Mouse (Mus musculus): ENCODE results near the gene Mrps35. TPM values are rescaled to one million over a fixed set of nuclear protein-coding genes. Genes with fewer than 3 reads are reported as not detected.

Mrps35 gene
- polyA plus RNA-seq, 1 experiment from 2014 or later, result 134 TPM

DNA sequence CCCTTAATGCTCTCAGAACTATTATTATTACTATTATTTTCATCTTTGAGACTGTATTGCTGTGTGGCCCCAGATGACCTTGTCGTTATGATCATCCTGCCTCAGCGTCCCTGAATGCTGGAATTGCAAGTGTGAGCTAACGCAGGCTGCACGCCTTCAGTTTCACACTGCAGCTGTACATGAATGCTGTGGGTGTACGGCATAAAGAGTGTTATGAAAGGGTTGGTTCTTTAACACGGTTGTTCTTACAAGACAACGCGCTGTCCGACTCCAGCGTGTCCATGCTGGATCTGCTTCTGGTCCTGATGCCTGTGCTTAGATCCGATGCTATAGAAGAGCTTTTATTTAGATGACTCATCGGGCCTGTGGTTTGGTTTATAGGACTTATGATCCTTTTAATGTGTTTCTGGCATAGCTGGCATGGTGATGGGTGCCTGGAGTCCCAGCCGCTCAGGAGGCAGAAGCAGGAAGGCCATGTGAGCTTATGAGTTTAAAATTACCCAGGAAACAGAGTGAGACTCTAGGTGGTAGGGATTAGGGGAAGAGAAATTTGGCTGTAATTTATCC lies 6.8 kb downstream of the Mrps35 start:
- 96% methylated on average over 13 of the region's 13 CpGs for WGBS
- no peak for DNase-seq (ENCODE audit: extremely low spot score, low spot score)
- H3K9me3 ChIP-seq, result no peaks in the 10 kb centered on the region
- peaks cover 3% of the 10 kb centered on the region for H3K4me1 ChIP-seq
- H3K27ac ChIP-seq, result no peak overlapping the region
- no peaks in the 10 kb centered on the region for H3K27me3 ChIP-seq (ENCODE audit: poor library complexity, severe bottlenecking)
- peaks cover 83% of the 10 kb centered on the region for H3K36me3 ChIP-seq (replicated peaks)
- no peak overlapping the region for H3K4me3 ChIP-seq

DNA sequence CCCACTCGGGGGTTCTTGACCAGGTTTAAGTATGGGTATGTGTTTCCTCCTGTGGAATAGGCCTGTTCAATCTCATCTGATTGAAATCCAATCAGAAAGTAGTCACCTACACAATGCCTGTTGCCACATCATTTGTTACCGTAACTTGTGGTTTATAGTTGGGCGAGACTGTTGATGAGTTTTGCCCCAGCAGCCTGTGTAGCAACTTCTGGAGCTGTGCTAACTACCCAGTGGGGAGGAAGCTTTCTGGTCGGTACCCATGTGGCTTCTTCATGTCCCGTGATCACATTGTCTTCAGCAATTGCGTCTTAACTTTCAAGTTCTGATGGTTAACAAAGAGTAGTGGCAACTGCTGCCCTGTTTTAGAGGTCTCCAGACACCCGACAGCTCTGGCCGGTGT lies 9.1 kb downstream of the Mrps35 start:
- Histone ChIP-seq H3K4me1 (no peaks in the 10 kb centered on the region), H3K27me3 (ENCODE audit: poor library complexity, severe bottlenecking) (no peaks in the 10 kb centered on the region), H3K4me3 (no peak overlapping the region), H3K9me3 (no peaks in the 10 kb centered on the region), H3K27ac (no peak overlapping the region), H3K36me3 (replicated peaks) (peaks cover 100% of the 10 kb centered on the region)
- WGBS, result 96% methylated on average over 8 of the region's 8 CpGs
- DNase-seq (ENCODE audit: extremely low spot score, low spot score), result no peak

DNA sequence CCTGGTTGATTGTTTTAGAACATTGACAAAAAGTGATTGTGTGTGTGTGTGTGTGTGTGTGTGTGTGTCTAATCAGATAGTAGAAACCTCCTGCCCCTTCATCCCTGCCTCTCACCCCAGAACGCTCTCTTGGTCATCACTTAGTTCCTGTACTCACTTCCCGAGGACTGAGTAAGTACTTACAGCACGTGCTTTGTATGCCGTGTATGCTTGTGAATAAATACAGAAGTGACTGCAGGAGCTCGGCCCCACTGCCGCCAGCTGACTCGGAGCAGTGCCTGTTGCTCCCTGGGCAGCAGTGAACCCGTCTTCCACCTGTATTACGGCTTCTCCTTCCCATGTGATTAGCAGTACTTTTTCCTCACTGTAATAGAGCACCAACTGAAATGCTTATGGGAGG lies 9.9 kb downstream of the Mrps35 start:
- Histone ChIP-seq H3K27me3 (ENCODE audit: poor library complexity, severe bottlenecking) (no peaks in the 10 kb centered on the region), H3K27ac (no peak overlapping the region), H3K4me3 (no peak overlapping the region), H3K4me1 (no peaks in the 10 kb centered on the region), H3K9me3 (no peaks in the 10 kb centered on the region), H3K36me3 (replicated peaks) (peaks cover 100% of the 10 kb centered on the region)
- DNase-seq (ENCODE audit: extremely low spot score, low spot score), result no peak
- WGBS, result 93% methylated on average over 9 of the region's 9 CpGs

DNA sequence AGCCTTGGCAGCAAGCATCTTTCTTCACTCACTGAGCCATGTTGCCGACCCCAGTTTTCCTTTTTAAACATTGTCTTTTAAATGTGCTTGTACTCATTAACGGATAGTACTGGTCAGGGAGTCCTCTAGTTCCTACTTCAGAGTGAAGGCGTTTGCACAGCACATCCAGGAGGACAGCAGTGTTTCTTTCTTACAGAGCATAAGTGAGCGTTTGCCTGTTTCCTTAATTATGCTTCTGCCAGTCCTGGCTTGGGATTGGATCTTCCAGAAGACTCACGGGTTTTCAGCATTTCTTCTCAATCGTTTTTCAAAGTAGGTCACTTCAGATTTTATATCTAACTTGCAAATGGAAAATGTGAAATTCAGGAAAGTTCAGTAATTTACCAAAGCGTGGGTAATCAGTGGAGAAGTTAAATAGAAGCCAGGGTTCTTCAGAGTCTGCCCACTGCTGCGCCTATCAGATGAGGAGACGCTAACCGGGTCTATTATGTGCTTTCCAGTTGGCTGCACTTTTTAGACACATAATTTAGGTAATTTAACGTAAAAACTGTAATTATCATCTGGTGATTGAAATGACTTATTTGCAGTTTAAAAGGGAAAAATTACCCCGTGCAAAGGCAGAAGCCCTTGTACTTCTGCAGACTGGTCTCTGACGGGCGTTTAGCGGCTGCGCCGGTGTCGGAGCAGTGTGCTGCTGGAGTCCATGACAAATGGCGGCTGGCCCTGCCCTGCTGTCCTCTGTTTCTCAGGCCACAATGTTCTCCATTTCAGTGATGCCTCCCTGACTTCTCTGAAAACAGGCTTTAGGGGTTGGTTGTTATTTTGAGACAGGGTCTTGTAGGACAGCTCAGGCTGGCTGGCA lies 11.5 kb downstream of the Mrps35 start:
- no peaks in the 10 kb centered on the region for H3K9me3 ChIP-seq

DNA sequence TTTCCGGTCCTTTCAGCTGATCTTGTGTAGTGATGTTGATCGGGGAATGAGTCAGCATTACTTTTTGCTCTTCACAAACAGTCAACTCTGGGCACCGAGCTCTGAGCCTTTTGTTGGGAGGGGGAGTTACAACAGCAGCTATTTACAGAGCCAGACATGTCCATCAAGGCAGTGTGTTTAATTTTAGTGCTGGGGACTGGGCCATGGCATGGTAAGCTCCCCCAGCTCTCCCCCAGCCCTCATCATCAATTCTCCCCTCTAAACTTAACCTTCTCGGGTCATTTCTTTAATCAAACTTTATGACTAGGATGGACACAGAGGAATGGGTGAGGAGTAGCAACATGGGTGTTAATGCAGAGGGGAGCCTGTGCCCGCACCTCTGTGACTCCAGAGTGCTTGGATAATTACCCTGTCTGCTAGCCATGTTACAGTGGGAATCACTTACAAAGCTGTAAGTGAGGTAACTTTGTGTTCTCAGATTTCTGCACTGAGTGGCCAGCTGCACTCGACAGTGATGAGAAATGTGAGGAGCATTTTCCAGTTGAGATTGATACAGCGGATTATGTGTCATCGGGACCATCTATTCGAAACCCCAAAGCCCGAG lies 12.9 kb downstream of the Mrps35 start:
- no peak for DNase-seq (ENCODE audit: extremely low spot score, low spot score)
- Histone ChIP-seq H3K36me3 (replicated peaks) (peaks cover 94% of the 10 kb centered on the region), H3K27ac (no peak overlapping the region), H3K9me3 (no peaks in the 10 kb centered on the region), H3K4me3 (no peak overlapping the region), H3K27me3 (ENCODE audit: poor library complexity, severe bottlenecking) (no peaks in the 10 kb centered on the region), H3K4me1 (no peaks in the 10 kb centered on the region)
- 93% methylated on average over 10 of the region's 10 CpGs for WGBS

More for the DNA sequence above, 11.5 kb downstream of the Mrps35 start:
- Histone ChIP-seq H3K27me3 (ENCODE audit: poor library complexity, severe bottlenecking) (no peaks in the 10 kb centered on the region), H3K4me1 (no peaks in the 10 kb centered on the region), H3K36me3 (replicated peaks) (peaks cover 95% of the 10 kb centered on the region), H3K27ac (no peak overlapping the region), H3K4me3 (no peak overlapping the region)
- no peak for DNase-seq (ENCODE audit: extremely low spot score, low spot score)
- 93% methylated on average over 19 of the region's 19 CpGs for WGBS

DNA sequence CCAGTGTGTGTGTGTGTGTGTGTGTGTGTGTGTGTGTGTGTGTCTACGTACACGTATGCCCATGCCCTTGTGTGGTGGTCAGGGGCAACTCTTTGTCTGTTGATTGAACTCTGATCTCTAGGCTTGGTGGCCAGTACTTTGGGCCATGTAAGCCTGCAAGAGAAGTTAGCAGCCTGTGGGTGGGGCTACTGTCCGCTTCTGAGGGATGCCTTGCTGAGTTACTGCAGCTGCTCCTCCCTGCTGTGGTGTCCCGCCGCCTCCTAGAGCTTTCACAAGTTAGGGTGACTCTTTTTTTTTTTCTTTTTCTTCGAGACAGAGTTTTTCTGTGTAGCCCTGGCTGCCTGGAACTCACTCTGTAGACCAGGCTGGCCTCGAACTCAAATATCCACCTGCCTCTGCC lies 16.8 kb downstream of the Mrps35 start:
- no peak for DNase-seq (ENCODE audit: extremely low spot score, low spot score)
- 74% methylated on average over 7 of the region's 7 CpGs for WGBS
- Histone ChIP-seq H3K27me3 (ENCODE audit: poor library complexity, severe bottlenecking) (no peaks in the 10 kb centered on the region), H3K4me1 (no peaks in the 10 kb centered on the region), H3K9me3 (no peaks in the 10 kb centered on the region), H3K4me3 (no peak overlapping the region), H3K27ac (no peak overlapping the region), H3K36me3 (replicated peaks) (peaks cover 93% of the 10 kb centered on the region)

DNA sequence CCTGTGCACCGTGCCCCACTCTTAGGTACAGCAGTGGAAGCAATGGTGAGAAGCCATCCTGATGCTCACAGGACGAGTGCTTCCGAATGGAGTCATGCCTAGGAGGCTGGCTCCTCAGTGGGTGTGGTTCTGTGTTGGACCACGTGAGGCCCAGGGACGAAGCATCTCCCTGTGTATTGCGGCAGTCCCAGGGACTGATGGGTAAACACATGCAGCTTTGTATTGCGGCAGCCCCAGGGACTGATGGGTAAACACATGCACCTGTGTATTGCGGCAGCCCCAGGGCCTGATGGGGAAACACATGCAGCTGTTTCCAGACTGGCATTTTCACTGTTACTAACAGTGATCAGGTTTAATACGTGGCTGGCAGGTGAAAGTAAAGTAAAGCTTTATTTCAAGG lies 19.1 kb downstream of the Mrps35 start:
- H3K4me1 ChIP-seq, result no peaks in the 10 kb centered on the region
- H3K4me3 ChIP-seq, result no peak overlapping the region
- no peak for DNase-seq (ENCODE audit: extremely low spot score, low spot score)
- H3K27ac ChIP-seq, result no peak overlapping the region
- no peaks in the 10 kb centered on the region for H3K27me3 ChIP-seq (ENCODE audit: poor library complexity, severe bottlenecking)
- peaks cover 86% of the 10 kb centered on the region for H3K36me3 ChIP-seq (replicated peaks)
- H3K9me3 ChIP-seq, result no peaks in the 10 kb centered on the region
- 95% methylated on average over 9 of the region's 9 CpGs for WGBS

DNA sequence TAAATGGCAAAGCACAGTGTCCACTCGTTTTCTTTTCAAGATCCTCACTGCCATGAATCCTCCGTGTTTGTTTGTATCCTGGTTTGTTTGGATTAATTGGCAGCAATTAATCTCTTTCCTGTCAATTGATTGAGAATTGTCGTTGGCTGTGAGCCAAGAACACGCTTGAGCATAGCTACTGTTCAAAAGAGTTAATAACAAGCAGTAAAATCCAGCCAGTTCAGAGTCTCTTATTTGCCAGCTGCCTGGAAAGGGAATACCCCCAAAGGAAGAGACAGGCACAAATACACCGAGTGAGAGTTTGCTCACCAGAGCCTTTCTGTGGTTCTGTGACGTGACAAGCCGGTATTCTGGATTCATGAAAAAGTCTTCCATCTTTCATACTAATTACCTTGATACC lies 19.5 kb downstream of the Mrps35 start:
- no peak for DNase-seq (ENCODE audit: extremely low spot score, low spot score)
- H3K4me3 ChIP-seq, result no peak overlapping the region
- no peaks in the 10 kb centered on the region for H3K27me3 ChIP-seq (ENCODE audit: poor library complexity, severe bottlenecking)
- no peak overlapping the region for H3K27ac ChIP-seq
- H3K9me3 ChIP-seq, result no peaks in the 10 kb centered on the region
- WGBS, result 92% methylated on average over 7 of the region's 7 CpGs
- no peaks in the 10 kb centered on the region for H3K4me1 ChIP-seq
- peaks cover 86% of the 10 kb centered on the region for H3K36me3 ChIP-seq (replicated peaks)

DNA sequence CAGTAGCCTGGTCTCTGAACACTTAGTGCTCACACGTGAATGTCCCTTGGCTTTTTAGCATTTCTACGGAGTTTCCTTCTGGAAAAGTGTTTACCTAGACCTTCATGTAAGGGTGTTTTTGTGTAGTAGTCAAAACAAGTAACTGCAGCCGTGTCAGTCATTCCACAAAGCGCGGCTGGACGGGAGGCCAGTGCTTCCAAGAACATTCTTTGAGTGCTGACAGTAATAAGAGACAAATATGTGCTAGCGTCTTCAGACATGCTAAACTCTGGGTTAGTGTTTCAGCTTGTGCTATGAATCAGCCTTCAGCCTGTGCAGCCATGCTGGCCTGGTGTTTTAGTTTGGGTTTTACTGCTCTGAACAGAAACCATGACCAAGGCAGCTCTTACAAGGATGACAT lies 20.1 kb downstream of the Mrps35 start:
- Histone ChIP-seq H3K4me3 (no peak overlapping the region), H3K27ac (no peak overlapping the region), H3K27me3 (ENCODE audit: poor library complexity, severe bottlenecking) (no peaks in the 10 kb centered on the region), H3K36me3 (replicated peaks) (peaks cover 85% of the 10 kb centered on the region), H3K4me1 (no peaks in the 10 kb centered on the region), H3K9me3 (no peaks in the 10 kb centered on the region)
- 92% methylated on average over 7 of the region's 7 CpGs for WGBS
- DNase-seq (ENCODE audit: extremely low spot score, low spot score), result no peak

DNA sequence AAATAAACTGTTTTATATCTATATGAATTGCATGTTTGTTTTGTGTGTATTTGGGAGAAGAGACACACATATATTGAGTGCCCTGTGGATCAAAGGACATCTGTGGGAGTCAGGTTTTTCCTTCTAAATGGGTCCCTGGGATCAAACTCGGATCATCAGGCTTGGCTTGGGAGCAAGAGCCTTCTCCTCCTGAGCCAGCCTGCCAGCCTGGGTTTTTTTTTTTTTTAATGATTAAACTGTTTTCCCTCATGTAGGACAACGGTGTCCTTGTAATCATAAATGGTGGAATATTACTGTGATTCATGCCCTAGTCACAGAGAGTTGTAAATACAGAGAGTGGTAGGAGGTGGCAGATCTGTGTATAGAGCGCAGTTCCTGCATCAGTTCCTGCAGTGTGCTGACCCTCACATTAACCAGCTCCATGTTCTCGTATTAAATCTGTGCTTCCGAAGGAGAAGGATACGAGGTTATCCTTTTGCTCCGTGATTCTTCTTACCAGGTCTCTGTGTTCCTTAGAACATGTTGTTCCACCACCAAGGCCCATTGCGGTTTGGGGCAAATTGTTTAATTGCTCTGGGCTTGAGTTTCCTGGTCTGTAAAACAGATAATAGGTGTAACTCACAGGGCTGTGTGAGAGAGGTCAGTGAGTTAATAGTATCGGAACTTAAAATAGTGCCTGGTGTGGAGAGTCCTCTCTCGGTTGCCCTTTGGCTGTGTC lies 21.8 kb downstream of the Mrps35 start:
- Histone ChIP-seq H3K9me3 (no peaks in the 10 kb centered on the region), H3K36me3 (replicated peaks) (peaks cover 81% of the 10 kb centered on the region), H3K27ac (no peak overlapping the region), H3K27me3 (ENCODE audit: poor library complexity, severe bottlenecking) (no peaks in the 10 kb centered on the region), H3K4me3 (no peak overlapping the region), H3K4me1 (no peaks in the 10 kb centered on the region)
- WGBS, result 93% methylated on average over 10 of the region's 10 CpGs
- no peak for DNase-seq (ENCODE audit: extremely low spot score, low spot score)

DNA sequence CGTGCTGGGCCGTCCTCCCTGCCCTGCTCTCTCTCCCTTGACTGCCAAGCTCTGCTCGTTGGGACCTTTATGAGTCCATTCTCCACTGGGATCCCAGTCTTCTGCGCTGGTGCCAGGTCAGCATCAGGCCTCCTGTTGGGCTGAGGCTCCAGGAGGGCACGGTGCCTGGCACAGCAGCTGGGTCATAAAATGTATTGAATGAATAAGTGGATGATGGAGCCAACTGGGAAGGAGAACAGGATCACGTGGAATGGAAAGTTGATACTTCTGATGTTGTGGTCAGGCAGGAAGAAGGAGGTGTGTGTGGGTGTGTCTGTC lies 22.3 kb downstream of the Mrps35 start:
- Histone ChIP-seq H3K4me1 (no peaks in the 10 kb centered on the region), H3K27me3 (ENCODE audit: poor library complexity, severe bottlenecking) (no peaks in the 10 kb centered on the region), H3K27ac (no peak overlapping the region), H3K9me3 (no peaks in the 10 kb centered on the region), H3K36me3 (replicated peaks) (peaks cover 81% of the 10 kb centered on the region), H3K4me3 (no peak overlapping the region)
- DNase-seq (ENCODE audit: extremely low spot score, low spot score), result no peak
- WGBS, result 92% methylated on average over 6 of the region's 6 CpGs

DNA sequence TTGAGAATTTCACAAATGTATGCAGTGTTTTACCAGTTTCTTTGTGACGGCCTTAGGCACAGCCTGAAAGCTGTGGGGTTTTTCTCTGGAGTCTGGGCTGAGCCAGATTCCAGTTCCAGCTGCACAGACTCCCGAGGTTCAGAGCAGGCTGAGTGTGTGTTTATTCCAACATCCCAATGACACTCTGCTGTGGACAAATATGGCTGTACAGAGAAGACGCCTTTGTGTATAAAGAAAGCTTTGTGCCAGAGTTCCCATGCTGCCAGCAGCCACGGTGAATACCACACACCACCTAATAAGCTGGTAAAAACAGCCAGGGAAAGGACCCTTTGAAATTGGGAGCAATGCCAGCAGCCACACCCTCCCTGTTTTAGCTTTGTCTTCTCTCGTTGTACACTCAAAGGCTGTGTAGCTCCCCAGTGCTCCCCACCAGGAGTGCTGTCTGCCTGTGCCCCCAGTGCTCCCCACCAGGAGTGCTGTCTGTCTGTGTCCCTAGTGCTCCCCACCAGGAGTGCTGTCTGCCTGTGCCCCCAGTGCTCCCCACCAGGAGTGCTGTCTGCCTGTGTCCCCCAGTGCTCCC lies 33.3 kb downstream of the Mrps35 start:
- no peaks in the 10 kb centered on the region for H3K4me1 ChIP-seq
- no peaks in the 10 kb centered on the region for H3K9me3 ChIP-seq
- H3K27me3 ChIP-seq (ENCODE audit: poor library complexity, severe bottlenecking), result no peaks in the 10 kb centered on the region
- H3K27ac ChIP-seq, result no peak overlapping the region; the same call in 1 of the 2 replicates
- H3K4me3 ChIP-seq, result no peak overlapping the region
- DNase-seq (ENCODE audit: extremely low spot score, low spot score), result no peak
- H3K36me3 ChIP-seq (replicated peaks), result peaks cover 44% of the 10 kb centered on the region
- 77% methylated on average over 5 of the region's 5 CpGs for WGBS
